Mouse (Mus musculus) bone marrow, adult 2 months (tissue): Measurements from ENCODE around the gene Tnfsf8. TPM values are rescaled to one million over a fixed set of nuclear protein-coding genes. Genes with fewer than 3 reads are reported as not detected.

Experiments used
- H3K27ac ChIP-seq: fragments of 200-500 bp; 2 replicates; pipeline ENCODE4 v1.5.1; 2012; ENCODE audit warnings: low read depth, mild to moderate bottlenecking, control low read depth, inconsistent platforms, low read length; ENCODE audit not compliant: control insufficient read depth, poor library complexity, insufficient read depth
- H3K4me1 ChIP-seq: fragments of 200-500 bp; 2 replicates; pipeline ENCODE4 v1.6.1; 2011; ENCODE audit warnings: low read length; ENCODE audit not compliant: control insufficient read depth, insufficient read depth
- H3K4me3 ChIP-seq: fragments of 200-500 bp; replicated peaks from 2 replicates; pipeline ENCODE3; 2011; ENCODE audit warnings: mild to moderate bottlenecking, low read depth, low read length, control low read depth; ENCODE audit not compliant: control insufficient read depth
- CTCF ChIP-seq: fragments of 200-500 bp; IDR thresholded peaks from 2 replicates; pipeline ENCODE4 v1.5.1; 2011; ENCODE audit warnings: low read length, control low read depth; ENCODE audit not compliant: control insufficient read depth, insufficient read depth
- POLR2A ChIP-seq: fragments of 200-500 bp; IDR thresholded peaks from 2 replicates; pipeline ENCODE4 v1.6.1; 2011; ENCODE audit warnings: low read depth, mild to moderate bottlenecking, control low read depth, low read length, borderline replicate concordance; ENCODE audit not compliant: control insufficient read depth
- WGBS: fragments of 180-500 bp; shearing (Covaris S2); methylation state at CpG from one replicate; pipeline ENCODE4 v1.1.7; 2018; 5-methylcytosine and 5-hydroxymethylcytosine counted together
- polyA plus RNA-seq: library from polyadenylated mRNA; stranded (reverse); fragments of >200 nt; gene quantifications from 2 replicates; pipeline ENCODE4 v1.2.4, GENCODE M21; 2011; ENCODE audit warnings: low replicate concordance; ENCODE audit not compliant: missing spikeins, insufficient read depth, insufficient read length

The Tnfsf8 gene
- polyA plus RNA-seq, 1 experiment = 0.52 TPM

GRCm38 (mm10) chr4:63875480-63875879, 14.3 kb upstream of the Tnfsf8 start:
- Histone ChIP-seq H3K4me1 (no peaks in the 10 kb centered on the region), H3K27ac (no peak overlapping the region), H3K4me3 (no peak overlapping the region)
- WGBS = 72% methylated on average over 3 of the region's 3 CpGs
- no peak for TF ChIP-seq POLR2A
- no peak for TF ChIP-seq CTCF

GRCm38 (mm10) chr4:63870678-63871077, 9.5 kb upstream of the Tnfsf8 start:
- Histone ChIP-seq H3K4me1 (no peaks in the 10 kb centered on the region; the same call in 1 of the 2 replicates), H3K27ac (no peak overlapping the region), H3K4me3 (no peak overlapping the region)
- TF ChIP-seq POLR2A = no peak
- TF ChIP-seq CTCF = no peak
- 93% methylated on average over 1 of the region's 1 CpGs for WGBS

GRCm38 (mm10) chr4:63868770-63869169, 7.6 kb upstream of the Tnfsf8 start:
- no peak overlapping the region for H3K27ac ChIP-seq

GRCm38 (mm10) chr4:63862953-63863352, 1.8 kb upstream of the Tnfsf8 start:
- 42% methylated on average over 3 of the region's 3 CpGs for WGBS
- Histone ChIP-seq H3K4me1 (peaks cover 2% of the 10 kb centered on the region), H3K27ac (no peak overlapping the region), H3K4me3 (no peak overlapping the region)
- TF ChIP-seq POLR2A (no peak), CTCF (no peak)

More at GRCm38 (mm10) chr4:63868770-63869169, 7.6 kb upstream of the Tnfsf8 start:
- no peak overlapping the region for H3K4me3 ChIP-seq
- WGBS = 11% methylated on average over 2 of the region's 2 CpGs
- H3K4me1 ChIP-seq = no peaks in the 10 kb centered on the region; the same call in 1 of the 2 replicates
- TF ChIP-seq CTCF = no peak
- TF ChIP-seq POLR2A = no peak

GRCm38 (mm10) chr4:63862092-63862697, 1.0 kb upstream of the Tnfsf8 start:
- Histone ChIP-seq H3K4me1 (peaks cover 2% of the 10 kb centered on the region), H3K27ac (no peak overlapping the region), H3K4me3 (no peak overlapping the region)
- WGBS = 53% methylated on average over 4 of the region's 4 CpGs
- no peak for TF ChIP-seq POLR2A
- no peak for TF ChIP-seq CTCF

GRCm38 (mm10) chr4:63860236-63860635, 911 bp downstream of the Tnfsf8 start:
- Histone ChIP-seq H3K27ac (no peak overlapping the region), H3K4me1 (peaks cover 2% of the 10 kb centered on the region), H3K4me3 (no peak overlapping the region)
- WGBS = 66% methylated on average over 5 of the region's 5 CpGs
- no peak for TF ChIP-seq POLR2A
- TF ChIP-seq CTCF = no peak

- no peak overlapping the region for H3K4me3 ChIP-seq
- TF ChIP-seq POLR2A (no peak), CTCF (no peak)
- peaks cover 2% of the 10 kb centered on the region for H3K4me1 ChIP-seq
- no peak overlapping the region for H3K27ac ChIP-seq
- 40% methylated on average over 4 of the region's 4 CpGs for WGBS
Measured at GRCm38 (mm10) chr4:63859785-63860203, 1.4 kb downstream of the Tnfsf8 start.

GRCm38 (mm10) chr4:63858646-63859224, 2.4 kb downstream of the Tnfsf8 start:
- Histone ChIP-seq H3K27ac (no peak overlapping the region), H3K4me3 (no peak overlapping the region), H3K4me1 (peaks cover 2% of the 10 kb centered on the region)
- TF ChIP-seq POLR2A = no peak
- no peak for TF ChIP-seq CTCF
- 82% methylated on average over 7 of the region's 7 CpGs for WGBS

GRCm38 (mm10) chr4:63856764-63857163, 4.4 kb downstream of the Tnfsf8 start:
- no peak overlapping the region for H3K27ac ChIP-seq
- WGBS = 71% methylated on average over 6 of the region's 6 CpGs
- no peak for TF ChIP-seq POLR2A
- TF ChIP-seq CTCF = no peak
- H3K4me1 ChIP-seq = peaks cover 2% of the 10 kb centered on the region
- no peak overlapping the region for H3K4me3 ChIP-seq
